Mouse (Mus musculus): ENCODE results near the gene Elfn1. TPM values are rescaled to one million over a fixed set of nuclear protein-coding genes. Genes with fewer than 3 reads are reported as not detected.

Elfn1 gene
- polyA plus RNA-seq, 1 experiment from 2014 or later = 2.7 TPM

DNA sequence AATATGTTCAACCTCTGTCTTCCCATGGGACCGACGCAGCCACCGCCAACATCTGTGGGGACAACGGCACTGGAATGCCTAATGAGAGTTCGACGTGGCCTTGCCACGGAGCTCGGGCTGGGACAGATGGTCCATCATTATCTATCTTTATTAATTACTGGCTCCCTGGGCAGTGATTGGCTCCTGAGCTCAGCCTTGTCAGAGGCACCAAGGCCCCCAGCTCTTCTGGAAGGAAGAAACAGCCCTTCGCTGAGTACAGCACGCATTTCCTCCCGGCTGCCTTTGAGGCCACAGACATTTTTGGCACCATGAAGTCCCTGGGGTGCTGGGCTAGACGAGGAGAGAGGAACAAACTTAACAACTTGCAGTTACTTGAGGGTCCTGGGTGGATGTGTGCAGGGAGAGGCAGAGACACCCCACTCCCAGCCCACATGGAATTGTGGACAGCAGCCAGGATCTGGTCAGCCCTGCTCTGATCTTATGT is 13.7 kb upstream of the Elfn1 start:
- no peak overlapping the region for H3K4me3 ChIP-seq
- ATAC-seq (replicated peaks) = no peak
- no peak overlapping the region for H3K27ac ChIP-seq
- 28% methylated on average over 12 of the region's 12 CpGs for WGBS
- no peaks in the 10 kb centered on the region for H3K27me3 ChIP-seq (replicated peaks)
- H3K9me3 ChIP-seq = no peaks in the 10 kb centered on the region
- no peak overlapping the region for H3K4me2 ChIP-seq
- H3K36me3 ChIP-seq (replicated peaks) = no peaks in the 10 kb centered on the region
- H3K9ac ChIP-seq = no peak overlapping the region
- peaks cover 23% of the 10 kb centered on the region for H3K4me1 ChIP-seq

GRCm38 (mm10) chr5:139899044-139899443 is 8.7 kb upstream of the Elfn1 start:
- no peak for ATAC-seq (replicated peaks)
- Histone ChIP-seq H3K4me1 (peaks cover 1% of the 10 kb centered on the region; the same call in 1 of the 2 replicates), H3K27me3 (replicated peaks) (0 out of 2 replicates have a peak, but pooled peaks cover 2% of the 10 kb centered on the region), H3K9me3 (no peaks in the 10 kb centered on the region), H3K36me3 (replicated peaks) (no peaks in the 10 kb centered on the region), H3K4me3 (no peak overlapping the region), H3K9ac (no peak overlapping the region), H3K4me2 (no peak overlapping the region), H3K27ac (no peak overlapping the region)
- 67% methylated on average over 7 of the region's 7 CpGs for WGBS

DNA sequence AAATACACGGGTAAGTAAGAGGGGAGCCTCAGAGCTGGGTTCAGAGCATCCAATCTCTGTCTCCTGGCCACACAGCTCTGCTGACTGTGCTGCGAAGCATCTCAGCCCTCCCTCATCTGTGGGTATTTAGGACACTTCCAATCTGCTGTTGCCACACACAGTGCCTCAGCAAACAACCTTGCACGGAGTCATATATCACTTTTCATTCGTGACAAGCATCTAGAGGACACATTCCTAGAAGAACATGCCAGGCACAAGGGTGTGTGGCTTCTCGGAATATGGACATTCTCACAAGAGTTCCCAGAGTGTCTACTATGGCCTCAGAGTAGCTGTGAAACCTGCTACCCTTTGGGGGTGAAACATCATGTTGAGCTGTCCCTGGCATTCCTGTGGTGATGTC is 2.6 kb upstream of the Elfn1 start:
- Histone ChIP-seq H3K9ac (no peak overlapping the region), H3K27ac (no peak overlapping the region), H3K4me3 (no peak overlapping the region), H3K9me3 (no peaks in the 10 kb centered on the region), H3K4me2 (no peak overlapping the region), H3K27me3 (replicated peaks) (peaks cover 32% of the 10 kb centered on the region), H3K36me3 (replicated peaks) (no peaks in the 10 kb centered on the region), H3K4me1 (peaks cover 28% of the 10 kb centered on the region)
- 79% methylated on average over 5 of the region's 5 CpGs for WGBS
- ATAC-seq (replicated peaks) = no peak

DNA sequence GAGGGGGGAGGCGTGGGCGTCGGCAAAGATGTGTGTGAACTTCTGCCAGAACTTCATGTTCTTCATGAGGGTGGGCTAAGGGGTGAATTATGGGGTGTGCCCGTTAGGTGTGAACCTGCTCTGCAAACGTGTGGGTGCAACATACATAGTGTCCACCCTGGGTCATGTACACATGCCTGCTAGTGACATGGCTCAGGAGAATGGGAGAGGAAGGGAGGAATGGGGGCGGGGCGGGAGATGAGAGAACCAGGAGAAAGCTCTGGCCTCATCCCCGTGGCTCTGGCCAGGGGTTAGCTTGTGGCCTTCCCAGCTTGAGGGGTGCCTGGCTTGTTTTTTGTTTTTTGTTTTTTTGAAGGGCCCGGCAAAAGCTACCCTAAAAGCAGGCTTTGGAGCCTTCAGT is 1.2 kb upstream of the Elfn1 start:
- no peak for ATAC-seq (replicated peaks)
- Histone ChIP-seq H3K4me1 (peaks cover 35% of the 10 kb centered on the region), H3K4me2 (peak overlapping the region; percentile 99; the same call in 1 of the 2 replicates), H3K36me3 (replicated peaks) (no peaks in the 10 kb centered on the region), H3K9me3 (no peaks in the 10 kb centered on the region), H3K9ac (no peak overlapping the region), H3K27me3 (replicated peaks) (peaks cover 45% of the 10 kb centered on the region), H3K27ac (no peak overlapping the region), H3K4me3 (peak overlapping the region; percentile 70; the same call in 1 of the 2 replicates)
- 48% methylated on average over 9 of the region's 9 CpGs for WGBS

DNA sequence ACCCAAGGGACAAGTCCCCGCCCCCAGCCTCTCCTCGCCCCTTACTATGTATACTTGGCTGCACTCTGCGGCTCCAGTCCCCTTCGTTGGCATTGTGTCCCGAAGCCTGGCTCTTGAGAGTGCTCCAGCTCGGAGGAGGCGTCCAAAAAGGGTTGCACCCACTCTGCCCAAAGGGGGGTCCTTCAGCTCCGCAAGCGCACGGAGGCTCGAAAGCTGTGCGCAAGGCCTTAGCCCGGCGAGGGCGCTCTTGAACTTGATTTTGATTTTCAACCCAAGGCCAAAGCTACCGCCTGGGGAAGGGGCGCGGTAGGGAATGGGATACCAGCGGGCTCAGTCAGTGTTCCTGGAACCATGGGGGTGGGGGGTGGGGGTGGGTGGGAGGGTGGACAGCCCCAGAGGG is 502 bp upstream of the Elfn1 start:
- H3K27me3 ChIP-seq (replicated peaks) = peaks cover 50% of the 10 kb centered on the region
- H3K9ac ChIP-seq = peak overlapping the region; percentile 80; the same call in 1 of the 2 replicates
- no peak overlapping the region for H3K27ac ChIP-seq
- no peaks in the 10 kb centered on the region for H3K36me3 ChIP-seq (replicated peaks)
- peak overlapping the region; percentile 99 for H3K4me2 ChIP-seq
- H3K4me1 ChIP-seq = peaks cover 42% of the 10 kb centered on the region
- H3K4me3 ChIP-seq = peak overlapping the region; percentile 70
- peak; percentile 28; the same call in 1 of the 2 replicates for ATAC-seq (replicated peaks)
- WGBS = under 1% methylated on average over 19 of the region's 19 CpGs
- H3K9me3 ChIP-seq = no peaks in the 10 kb centered on the region

GRCm38 (mm10) chr5:139908243-139908810 is 584 bp downstream of the Elfn1 start:
- H3K27ac ChIP-seq = peak overlapping the region; percentile 48
- H3K4me2 ChIP-seq = peak overlapping the region; percentile 99
- H3K4me1 ChIP-seq = peaks cover 52% of the 10 kb centered on the region
- 0% methylated on average over 72 of the region's 78 CpGs for WGBS
- H3K27me3 ChIP-seq (replicated peaks) = peaks cover 56% of the 10 kb centered on the region
- peak overlapping the region; percentile 80 for H3K9ac ChIP-seq
- no peaks in the 10 kb centered on the region for H3K9me3 ChIP-seq
- 0 out of 2 replicates have a peak, but pooled peaks have one; percentile 20 for ATAC-seq (replicated peaks)
- no peaks in the 10 kb centered on the region for H3K36me3 ChIP-seq (replicated peaks)
- H3K4me3 ChIP-seq = peak overlapping the region; percentile 70

DNA sequence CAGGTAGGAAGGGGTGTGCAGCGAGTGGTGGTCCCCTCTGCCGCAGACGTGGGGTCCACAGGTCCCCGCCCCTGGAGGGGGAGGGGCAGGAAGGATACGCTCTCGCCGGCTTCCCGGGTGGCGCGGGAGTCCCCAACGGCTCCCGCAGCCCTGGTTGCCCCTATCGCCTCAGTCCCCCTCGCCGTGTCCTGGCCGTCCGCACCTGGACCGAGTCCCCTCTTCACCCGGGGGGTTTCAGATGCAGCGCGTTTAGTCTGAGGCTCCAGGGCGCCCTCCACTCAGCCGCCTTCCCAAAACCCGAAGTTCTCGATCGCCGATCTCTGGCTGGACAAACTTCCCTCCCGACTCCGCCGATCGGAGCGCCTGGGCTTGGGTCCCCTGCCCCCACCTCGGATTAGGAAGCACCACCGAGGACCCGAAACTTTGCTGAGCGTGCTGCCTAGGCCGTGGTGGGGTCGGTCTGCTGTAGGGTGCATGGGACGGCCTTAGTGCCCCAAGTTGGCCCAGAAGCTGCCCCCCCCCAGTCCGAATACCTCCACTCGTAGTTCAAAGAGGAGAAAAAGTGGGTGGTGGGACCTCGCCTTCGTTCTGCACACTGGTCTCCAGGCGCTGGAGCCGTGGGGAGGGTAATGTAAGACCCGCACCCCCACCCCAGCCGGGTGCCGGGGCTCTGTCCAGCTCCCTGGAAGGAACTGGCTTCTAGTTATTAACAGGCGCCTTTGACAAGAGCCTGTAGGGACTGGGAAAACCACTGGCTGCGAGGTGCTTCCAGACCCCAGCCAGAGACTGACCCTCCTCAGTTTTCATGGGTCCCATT is 1.3 kb downstream of the Elfn1 start:
- Histone ChIP-seq H3K4me2 (peak overlapping the region; percentile 99), H3K27me3 (replicated peaks) (peaks cover 63% of the 10 kb centered on the region), H3K4me3 (peak overlapping the region; percentile 70), H3K9me3 (no peaks in the 10 kb centered on the region), H3K4me1 (peaks cover 54% of the 10 kb centered on the region), H3K9ac (peak overlapping the region; percentile 80), H3K36me3 (replicated peaks) (no peaks in the 10 kb centered on the region), H3K27ac (no peak overlapping the region)
- under 1% methylated on average over 46 of the region's 50 CpGs for WGBS
- ATAC-seq (replicated peaks) = 0 out of 2 replicates have a peak, but pooled peaks have one; percentile 7

GRCm38 (mm10) chr5:139909710-139910550 is 2.2 kb downstream of the Elfn1 start:
- WGBS = 2% methylated on average over 29 of the region's 29 CpGs
- H3K27me3 ChIP-seq (replicated peaks) = peaks cover 68% of the 10 kb centered on the region
- H3K4me3 ChIP-seq = peak overlapping the region; percentile 70
- H3K9me3 ChIP-seq = no peaks in the 10 kb centered on the region
- no peak overlapping the region; the same call in 1 of the 2 replicates for H3K9ac ChIP-seq
- ATAC-seq (replicated peaks) = no peak
- no peak overlapping the region for H3K27ac ChIP-seq
- H3K4me1 ChIP-seq = peaks cover 54% of the 10 kb centered on the region
- peak overlapping the region; percentile 99 for H3K4me2 ChIP-seq
- H3K36me3 ChIP-seq (replicated peaks) = no peaks in the 10 kb centered on the region

GRCm38 (mm10) chr5:139910755-139911300 is 3.1 kb downstream of the Elfn1 start:
- WGBS = 17% methylated on average over 3 of the region's 3 CpGs
- peak overlapping the region; percentile 70; the same call in 1 of the 2 replicates for H3K4me3 ChIP-seq
- H3K4me1 ChIP-seq = peaks cover 54% of the 10 kb centered on the region
- H3K9ac ChIP-seq = no peak overlapping the region
- peak overlapping the region; percentile 99 for H3K4me2 ChIP-seq
- no peak for ATAC-seq (replicated peaks)
- H3K9me3 ChIP-seq = no peaks in the 10 kb centered on the region
- H3K36me3 ChIP-seq (replicated peaks) = no peaks in the 10 kb centered on the region
- H3K27me3 ChIP-seq (replicated peaks) = peaks cover 69% of the 10 kb centered on the region
- H3K27ac ChIP-seq = no peak overlapping the region

DNA sequence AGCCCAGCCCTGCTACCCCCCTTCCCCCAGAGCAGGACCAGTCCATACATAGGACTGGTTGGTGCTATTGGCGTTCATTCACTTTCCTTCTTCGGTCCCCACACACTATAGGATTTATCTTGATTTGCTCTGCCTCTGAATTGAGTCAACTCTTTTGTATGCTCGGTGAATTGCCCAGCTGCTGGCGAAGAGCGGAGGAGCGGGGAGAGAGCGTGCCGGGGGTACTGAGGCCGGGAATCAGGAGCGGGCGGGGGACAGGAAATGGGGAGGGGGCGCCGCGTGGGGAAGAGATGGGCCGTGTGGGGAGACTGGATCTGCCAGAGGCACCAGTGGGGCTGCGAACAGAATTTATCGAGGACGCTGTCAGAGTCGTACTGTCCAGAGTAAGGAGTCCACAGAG is 3.8 kb downstream of the Elfn1 start:
- no peak for ATAC-seq (replicated peaks)
- Histone ChIP-seq H3K27ac (peak overlapping the region; percentile 41; the same call in 1 of the 2 replicates), H3K27me3 (replicated peaks) (peaks cover 63% of the 10 kb centered on the region), H3K4me1 (peaks cover 54% of the 10 kb centered on the region), H3K4me3 (peak overlapping the region; percentile 45), H3K4me2 (peak overlapping the region; percentile 99), H3K9ac (0 out of 2 replicates have a peak overlapping the region, but pooled peaks have one; percentile 47), H3K9me3 (no peaks in the 10 kb centered on the region), H3K36me3 (replicated peaks) (no peaks in the 10 kb centered on the region)
- WGBS = under 1% methylated on average over 19 of the region's 19 CpGs

- Histone ChIP-seq H3K9ac (peak overlapping the region; percentile 47), H3K4me1 (peaks cover 50% of the 10 kb centered on the region), H3K27me3 (replicated peaks) (peaks cover 57% of the 10 kb centered on the region), H3K4me2 (peak overlapping the region; percentile 99), H3K9me3 (no peaks in the 10 kb centered on the region), H3K4me3 (peak overlapping the region; percentile 45), H3K36me3 (replicated peaks) (no peaks in the 10 kb centered on the region), H3K27ac (peak overlapping the region; percentile 41; the same call in 1 of the 2 replicates)
- WGBS = under 1% methylated on average over 49 of the region's 64 CpGs
- ATAC-seq (replicated peaks) = no peak
Observed at GRCm38 (mm10) chr5:139912121-139912771, 4.5 kb downstream of the Elfn1 start.
